ENCODE assay signal across 8 mouse cellular contexts in the genomic region with DNA sequence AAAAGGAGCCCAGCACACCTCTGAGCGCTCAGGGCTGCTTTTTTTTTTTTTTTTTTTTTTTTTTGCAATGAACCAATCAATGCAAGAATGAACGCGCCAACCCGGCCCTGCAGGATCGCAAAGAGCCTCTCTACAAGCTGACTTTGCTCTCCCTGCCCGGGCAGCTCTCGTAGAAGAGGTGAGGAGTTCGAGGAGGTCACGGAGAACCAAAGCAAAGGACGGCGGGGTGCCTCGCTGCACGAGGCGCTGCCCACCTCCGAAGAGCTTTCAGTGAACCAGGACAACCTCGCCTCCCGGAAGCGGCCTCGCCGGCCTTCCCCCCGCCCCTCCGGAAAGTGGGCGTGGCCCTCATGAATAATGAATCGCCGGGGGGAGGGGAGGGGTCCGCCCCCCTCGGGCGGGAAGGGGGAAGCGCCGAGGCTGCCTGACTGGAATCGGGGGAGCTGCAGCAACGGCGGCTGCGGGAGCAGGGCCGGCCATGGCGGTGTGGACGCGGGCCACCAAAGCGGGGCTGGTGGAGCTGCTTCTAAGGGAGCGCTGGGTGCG. TPM values are rescaled to one million over a fixed set of nuclear protein-coding genes. Genes with fewer than 3 reads are reported as not detected.
A peak's percentile ranks its signal among the peaks of the same experiment; 100 is the strongest.
DNase-seq lines count a peak whose midpoint lies in the region; ATAC-seq and TF ChIP-seq lines count a peak whose summit lies in the region.

A gene (plus strand): TSS at position 427 of the 546 bp plus-strand sequence.

- H3K27ac ChIP-seq in ES-Bruce4 (ENCODE audit: insufficient read depth, low read length) = peak within 1 kb of the TSS; percentile 99
- peak within 1 kb of the TSS; percentile 61 for H3K27ac ChIP-seq in forebrain, embryonic 16.5 days (ENCODE audit: low read length)
- H3K27ac ChIP-seq in lung, embryonic 15.5 days = peak within 1 kb of the TSS; percentile 94

- peak; percentile 87 for ATAC-seq in forebrain, embryonic 16.5 days
- peak; percentile 89 for ATAC-seq in lung, embryonic 15.5 days (ENCODE audit: borderline replicate concordance, extremely low read depth, low FRiP score, low TSS enrichment)

- TF ChIP-seq CTCF in ES-Bruce4 (IDR thresholded peaks at IDR 0.05; ENCODE audit: low read depth, low read length) = no peak

- peak within 1 kb of the TSS; percentile 90 for H3K4me2 ChIP-seq in forebrain, embryonic 16.5 days (ENCODE audit: low read length)
- H3K4me2 ChIP-seq in lung, embryonic 15.5 days = peak within 1 kb of the TSS; percentile 69

- peaks cover 15% of the 10 kb centered on the region for H3K36me3 ChIP-seq in ES-Bruce4 (ENCODE audit: control insufficient read depth, insufficient read depth, low read length, poor library complexity, severe bottlenecking)
- H3K36me3 ChIP-seq in forebrain, embryonic 16.5 days (ENCODE audit: control insufficient read depth, insufficient read depth) = no peaks in the 10 kb centered on the region
- H3K36me3 ChIP-seq in lung, embryonic 15.5 days = no peaks in the 10 kb centered on the region

- peak; percentile 95 for TF ChIP-seq EP300 in ES-Bruce4 (IDR thresholded peaks at IDR 0.05; ENCODE audit: insufficient read depth, low read depth, low read length)

- H3K9ac ChIP-seq in ES-Bruce4 (ENCODE audit: low read depth, poor library complexity, severe bottlenecking) = peak within 1 kb of the TSS; percentile 96
- peak within 1 kb of the TSS; percentile 84 for H3K9ac ChIP-seq in forebrain, embryonic 16.5 days (replicated peaks; ENCODE audit: low read depth, low read length)
- H3K9ac ChIP-seq in lung, embryonic 15.5 days = peak within 1 kb of the TSS; percentile 91

- peak; percentile 72 for DNase-seq in c-Kit-positive CD71-positive TER-119-positive erythroid progenitor cells, embryonic 14.5 days (ENCODE audit: low spot score)
- DNase-seq in heart, postnatal 4 days = peak; percentile 96
- DNase-seq in layer of hippocampus, adult 8-10 months (ENCODE audit: low spot score in 2 of 2) = peak; percentile 79 to 85
- DNase-seq in ovary, adult 18-20 months (ENCODE audit: low spot score) = peak; percentile 86
- DNase-seq in thymus, postnatal 0 days (ENCODE audit: low spot score) = peak; percentile 91

- peaks cover 2% of the 10 kb centered on the region for H3K4me1 ChIP-seq in ES-Bruce4 (ENCODE audit: control insufficient read depth, insufficient read depth, low read length)
- H3K4me1 ChIP-seq in forebrain, embryonic 16.5 days (replicated peaks; ENCODE audit: control insufficient read depth, insufficient read depth, low read length) = peaks cover 17% of the 10 kb centered on the region
- peaks cover 31% of the 10 kb centered on the region for H3K4me1 ChIP-seq in lung, embryonic 15.5 days

- H3K4me3 ChIP-seq in ES-Bruce4 (ENCODE audit: low read depth, low read length) = peak within 1 kb of the TSS; percentile 90
- peak within 1 kb of the TSS; percentile 73 for H3K4me3 ChIP-seq in forebrain, embryonic 16.5 days (replicated peaks; ENCODE audit: low read length)
- H3K4me3 ChIP-seq in lung, embryonic 15.5 days = peak within 1 kb of the TSS; percentile 88

- WGBS in forebrain, embryonic 16.5 days = under 1% methylated on average over 37 of the region's 41 CpGs
- WGBS in lung, embryonic 15.5 days = under 1% methylated on average over 41 of the region's 41 CpGs

- peak; percentile 57 for TF ChIP-seq POLR2A in ES-Bruce4 (IDR thresholded peaks at IDR 0.05; ENCODE audit: insufficient read depth, low read length)

- H3K27me3 ChIP-seq in ES-Bruce4 (ENCODE audit: control insufficient read depth, insufficient read depth, low read length, poor library complexity, severe bottlenecking) = no peaks in the 10 kb centered on the region
- peaks cover 37% of the 10 kb centered on the region for H3K27me3 ChIP-seq in forebrain, embryonic 16.5 days (replicated peaks; ENCODE audit: control insufficient read depth, insufficient read depth, low read length)
- no peaks in the 10 kb centered on the region for H3K27me3 ChIP-seq in lung, embryonic 15.5 days

- H3K9me3 ChIP-seq in ES-Bruce4 (replicated peaks; ENCODE audit: control insufficient read depth, insufficient read depth, low read length, poor library complexity, severe bottlenecking) = no peaks in the 10 kb centered on the region
- no peaks in the 10 kb centered on the region for H3K9me3 ChIP-seq in forebrain, embryonic 16.5 days (ENCODE audit: control insufficient read depth, low read length)
- no peaks in the 10 kb centered on the region for H3K9me3 ChIP-seq in lung, embryonic 15.5 days

RNA-seq across cellular contexts. Expression of the gene that starts here (rescaled TPM):
- 21.9 and 26.5 TPM in 2 replicates for polyA plus RNA-seq in ES-Bruce4 (2011; ENCODE audit: insufficient read depth, insufficient read length, low read depth, missing spikeins)
- 2.8 and 4.8 TPM in 2 replicates for polyA plus RNA-seq in forebrain, embryonic 16.5 days (2015; fragmentation: Nextera tagmentation; extraction: Ambion mirVana)
- 10 to 100 TPM; 26.5 to 27.5 TPM for total RNA-seq in heart, postnatal 4 days (2021)
- total RNA-seq in layer of hippocampus, adult 8-10 months (2022) = 10 to 100 TPM; 19.2 to 32.0 (median 24.1) TPM
- 17.2 and 17.8 TPM in 2 replicates for polyA plus RNA-seq in lung, embryonic 15.5 days (2015; fragmentation: Nextera tagmentation; extraction: Ambion mirVana)
- polyA plus RNA-seq in thymus, postnatal 0 days (2015; fragmentation: Nextera tagmentation; extraction: Ambion mirVana) = 5.9 and 10.0 TPM in 2 replicates

Comparison
In these comparisons a context has a peak if more than half of its experiments do, and no peak if none do; other contexts are left out.
1. Peak in every context shown above with its lines: DNase-seq, ATAC-seq, H3K4me3 ChIP-seq and H3K27ac ChIP-seq.